Mouse (Mus musculus): ENCODE data around the gene Hmx2. TPM values are rescaled to one million over a fixed set of nuclear protein-coding genes. Genes with fewer than 3 reads are reported as not detected.

Hmx2 gene
- not detected in 2 replicates for polyA plus RNA-seq (2015; fragmentation: Nextera tagmentation; extraction: Ambion mirVana)

GRCm38 (mm10) chr7:131548473-131548872, at the start of gene Hmx2:
Hmx2 (plus strand) TSS chr7:131548773.
- H3K9me3 ChIP-seq, result no peaks in the 10 kb centered on the region
- H3K4me2 ChIP-seq, result no peak within 1 kb of the TSS
- peaks cover 12% of the 10 kb centered on the region for H3K4me1 ChIP-seq
- H3K9ac ChIP-seq, result no peak within 1 kb of the TSS
- H3K27me3 ChIP-seq, result peaks cover 95% of the 10 kb centered on the region
- ATAC-seq (ENCODE audit: insufficient number of reproducible peaks, low FRiP score, low TSS enrichment, low read depth), result no peak
- H3K27ac ChIP-seq, result no peak within 1 kb of the TSS
- H3K4me3 ChIP-seq, result no peak within 1 kb of the TSS
- H3K36me3 ChIP-seq, result no peaks in the 10 kb centered on the region
- WGBS, result 0% methylated on average over 3 of the region's 3 CpGs

- Histone ChIP-seq H3K36me3 (no peaks in the 10 kb centered on the region), H3K9ac (no peak overlapping the region), H3K27me3 (no peaks in the 10 kb centered on the region), H3K4me3 (no peak overlapping the region), H3K27ac (no peak overlapping the region), H3K9me3 (no peaks in the 10 kb centered on the region), H3K4me2 (no peak overlapping the region), H3K4me1 (no peaks in the 10 kb centered on the region)
- WGBS, result 53% methylated on average over 2 of the region's 2 CpGs
- no peak for ATAC-seq (ENCODE audit: insufficient number of reproducible peaks, low FRiP score, low TSS enrichment, low read depth)
Measured at GRCm38 (mm10) chr7:131503739-131504138, 44.8 kb upstream of the Hmx2 start.

GRCm38 (mm10) chr7:131539979-131540378, 8.6 kb upstream of the Hmx2 start:
- 0% methylated on average over 7 of the region's 7 CpGs for WGBS

GRCm38 (mm10) chr7:131541184-131542114, 7.1 kb upstream of the Hmx2 start:
- no peak overlapping the region for H3K27ac ChIP-seq
- WGBS, result 2% methylated on average over 41 of the region's 41 CpGs
- no peak overlapping the region for H3K9ac ChIP-seq

More at GRCm38 (mm10) chr7:131539979-131540378, 8.6 kb upstream of the Hmx2 start:
- Histone ChIP-seq H3K27ac (no peak overlapping the region), H3K36me3 (no peaks in the 10 kb centered on the region), H3K9me3 (no peaks in the 10 kb centered on the region), H3K9ac (no peak overlapping the region), H3K4me3 (no peak overlapping the region), H3K4me2 (no peak overlapping the region), H3K27me3 (peaks cover 90% of the 10 kb centered on the region), H3K4me1 (peaks cover 32% of the 10 kb centered on the region)
- ATAC-seq (ENCODE audit: insufficient number of reproducible peaks, low FRiP score, low TSS enrichment, low read depth), result no peak

GRCm38 (mm10) chr7:131542115-131542871, 6.3 kb upstream of the Hmx2 start, which contains the start of gene Hmx3:
Hmx3 (plus strand) TSS chr7:131542867.
- peaks cover 32% of the 10 kb centered on the region for H3K4me1 ChIP-seq
- no peaks in the 10 kb centered on the region for H3K36me3 ChIP-seq
- ATAC-seq (ENCODE audit: insufficient number of reproducible peaks, low FRiP score, low TSS enrichment, low read depth), result no peak
- H3K9me3 ChIP-seq, result no peaks in the 10 kb centered on the region
- no peak within 1 kb of the TSS for H3K9ac ChIP-seq
- peaks cover 96% of the 10 kb centered on the region for H3K27me3 ChIP-seq
- under 1% methylated on average over 63 of the region's 65 CpGs for WGBS
- H3K27ac ChIP-seq, result no peak within 1 kb of the TSS
- H3K4me2 ChIP-seq, result peak within 1 kb of the TSS; percentile 72
- H3K4me3 ChIP-seq, result peak within 1 kb of the TSS; percentile 39

More at GRCm38 (mm10) chr7:131541184-131542114, 7.1 kb upstream of the Hmx2 start:
- no peak for ATAC-seq (ENCODE audit: insufficient number of reproducible peaks, low FRiP score, low TSS enrichment, low read depth)
- no peaks in the 10 kb centered on the region for H3K9me3 ChIP-seq
- peak overlapping the region; percentile 39 for H3K4me3 ChIP-seq
- peaks cover 95% of the 10 kb centered on the region for H3K27me3 ChIP-seq
- H3K36me3 ChIP-seq, result no peaks in the 10 kb centered on the region
- peaks cover 32% of the 10 kb centered on the region for H3K4me1 ChIP-seq
- H3K4me2 ChIP-seq, result peak overlapping the region; percentile 72

GRCm38 (mm10) chr7:131542872-131543622, 5.5 kb upstream of the Hmx2 start:
- Histone ChIP-seq H3K9me3 (no peaks in the 10 kb centered on the region), H3K4me2 (peak overlapping the region; percentile 72), H3K9ac (no peak overlapping the region), H3K4me1 (peaks cover 32% of the 10 kb centered on the region), H3K4me3 (peak overlapping the region; percentile 39), H3K27ac (no peak overlapping the region), H3K27me3 (peaks cover 96% of the 10 kb centered on the region), H3K36me3 (no peaks in the 10 kb centered on the region)
- no peak for ATAC-seq (ENCODE audit: insufficient number of reproducible peaks, low FRiP score, low TSS enrichment, low read depth)
- under 1% methylated on average over 65 of the region's 71 CpGs for WGBS

- no peak overlapping the region for H3K27ac ChIP-seq
- peaks cover 32% of the 10 kb centered on the region for H3K4me1 ChIP-seq
- no peaks in the 10 kb centered on the region for H3K36me3 ChIP-seq
- H3K4me2 ChIP-seq, result peak overlapping the region; percentile 72
- H3K9ac ChIP-seq, result no peak overlapping the region
- H3K27me3 ChIP-seq, result peaks cover 96% of the 10 kb centered on the region
- under 1% methylated on average over 75 of the region's 75 CpGs for WGBS
- H3K9me3 ChIP-seq, result no peaks in the 10 kb centered on the region
- ATAC-seq (ENCODE audit: insufficient number of reproducible peaks, low FRiP score, low TSS enrichment, low read depth), result no peak
- H3K4me3 ChIP-seq, result peak overlapping the region; percentile 39
Measured at GRCm38 (mm10) chr7:131543623-131544481, 4.7 kb upstream of the Hmx2 start.

GRCm38 (mm10) chr7:131544871-131545270, 3.7 kb upstream of the Hmx2 start:
- no peaks in the 10 kb centered on the region for H3K36me3 ChIP-seq
- ATAC-seq (ENCODE audit: insufficient number of reproducible peaks, low FRiP score, low TSS enrichment, low read depth), result no peak
- H3K9me3 ChIP-seq, result no peaks in the 10 kb centered on the region
- no peak overlapping the region for H3K9ac ChIP-seq
- 2% methylated on average over 5 of the region's 5 CpGs for WGBS
- H3K4me2 ChIP-seq, result no peak overlapping the region
- peaks cover 95% of the 10 kb centered on the region for H3K27me3 ChIP-seq
- no peak overlapping the region for H3K4me3 ChIP-seq
- H3K4me1 ChIP-seq, result peaks cover 32% of the 10 kb centered on the region
- no peak overlapping the region for H3K27ac ChIP-seq

GRCm38 (mm10) chr7:131545701-131546385, 2.7 kb upstream of the Hmx2 start:
- H3K9me3 ChIP-seq, result no peaks in the 10 kb centered on the region
- no peaks in the 10 kb centered on the region for H3K36me3 ChIP-seq
- ATAC-seq (ENCODE audit: insufficient number of reproducible peaks, low FRiP score, low TSS enrichment, low read depth), result no peak
- no peak overlapping the region for H3K9ac ChIP-seq
- no peak overlapping the region for H3K4me2 ChIP-seq
- no peak overlapping the region for H3K27ac ChIP-seq
- no peak overlapping the region for H3K4me3 ChIP-seq
- H3K27me3 ChIP-seq, result peaks cover 95% of the 10 kb centered on the region
- WGBS, result 2% methylated on average over 13 of the region's 13 CpGs
- H3K4me1 ChIP-seq, result peaks cover 32% of the 10 kb centered on the region

- peaks cover 32% of the 10 kb centered on the region for H3K4me1 ChIP-seq
- WGBS, result 9% methylated on average over 2 of the region's 2 CpGs
Measured at GRCm38 (mm10) chr7:131546423-131546822, 2.1 kb upstream of the Hmx2 start.

More at GRCm38 (mm10) chr7:131546423-131546822, 2.1 kb upstream of the Hmx2 start:
- no peak for ATAC-seq (ENCODE audit: insufficient number of reproducible peaks, low FRiP score, low TSS enrichment, low read depth)
- Histone ChIP-seq H3K9me3 (no peaks in the 10 kb centered on the region), H3K4me2 (no peak overlapping the region), H3K27me3 (peaks cover 95% of the 10 kb centered on the region), H3K9ac (no peak overlapping the region), H3K36me3 (no peaks in the 10 kb centered on the region), H3K4me3 (no peak overlapping the region), H3K27ac (no peak overlapping the region)

All from limb, embryonic 15.5 days (tissue).